Mouse (Mus musculus): Measurements from ENCODE around the gene Hspd1.

- no peak for TF ChIP-seq CTCF (IDR thresholded peaks at IDR 0.05; ENCODE audit: borderline replicate concordance, insufficient read depth, low read depth, low read length)
- no peak for TF ChIP-seq POLR2A (IDR thresholded peaks at IDR 0.05; ENCODE audit: borderline replicate concordance, insufficient read depth, low read length)
These were observed 43.5 kb upstream of the Hspd1 start for GRCm38 (mm10) chr1:55131424-55132014.
